ENCODE assay signal across 9 mouse cellular contexts in the genomic region with DNA sequence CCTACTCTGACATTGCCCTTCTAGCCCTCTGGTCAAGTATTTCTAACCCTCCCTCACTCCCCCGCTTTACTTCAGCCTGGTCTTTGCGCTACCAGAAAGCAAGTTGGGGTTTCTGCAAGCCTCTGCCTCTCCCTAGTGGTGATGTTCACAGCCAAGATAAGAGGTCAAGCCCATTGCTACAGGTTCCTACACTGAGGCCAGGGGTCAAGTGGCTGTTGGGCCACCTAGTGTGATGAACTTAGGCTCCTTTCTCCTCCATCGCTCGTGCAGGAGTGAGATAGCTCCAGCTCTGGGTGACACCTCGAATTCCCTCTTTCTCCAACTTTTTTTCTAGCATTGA. TPM values are rescaled to one million over a fixed set of nuclear protein-coding genes. Genes with fewer than 3 reads are reported as not detected.
A peak's percentile ranks its signal among the peaks of the same experiment; 100 is the strongest.
DNase-seq lines count a peak whose midpoint lies in the region; ATAC-seq lines count a peak whose summit lies in the region.
"Had no signal": no experiment of that assay in that cellular context is flagged by ENCODE, and none has a peak within 500 bp of the region (broad histone marks: within the 10 kb centered on the region; RNA-seq: fewer than 3 reads in every experiment).

No protein-coding gene starts in this region.

- WGBS in embryonic facial prominence, embryonic 13.5 days: 8% methylated on average over 5 of the region's 5 CpGs
- WGBS in intestine, embryonic 14.5 days: 7% methylated on average over 5 of the region's 5 CpGs
- 4% methylated on average over 5 of the region's 5 CpGs for WGBS in neural tube, embryonic 12.5 days

- H3K4me3 ChIP-seq in embryonic facial prominence, embryonic 13.5 days: peak overlapping the region; percentile 55
- peak overlapping the region; percentile 51 for H3K4me3 ChIP-seq in intestine, embryonic 14.5 days (ENCODE audit: low read depth, low read length)
- H3K4me3 ChIP-seq in neural tube, embryonic 12.5 days: peak overlapping the region; percentile 70
- H3K4me3 ChIP-seq: myocyte had no signal

- no peak overlapping the region for H3K9ac ChIP-seq in embryonic facial prominence, embryonic 13.5 days
- no peak overlapping the region for H3K9ac ChIP-seq in intestine, embryonic 14.5 days (ENCODE audit: low read length)
- no peak overlapping the region for H3K9ac ChIP-seq in neural tube, embryonic 12.5 days

- peaks cover 16% of the 10 kb centered on the region for H3K4me1 ChIP-seq in embryonic facial prominence, embryonic 13.5 days
- H3K4me1 ChIP-seq in intestine, embryonic 14.5 days (replicated peaks; ENCODE audit: control insufficient read depth, insufficient read depth, low read length): no peaks in the 10 kb centered on the region
- H3K4me1 ChIP-seq in neural tube, embryonic 12.5 days: peaks cover 13% of the 10 kb centered on the region; the same call in 1 of the 2 replicates

- no peaks in the 10 kb centered on the region for H3K36me3 ChIP-seq in embryonic facial prominence, embryonic 13.5 days
- H3K36me3 ChIP-seq in intestine, embryonic 14.5 days (ENCODE audit: control insufficient read depth, insufficient read depth, low read length): no peaks in the 10 kb centered on the region
- no peaks in the 10 kb centered on the region for H3K36me3 ChIP-seq in neural tube, embryonic 12.5 days

- H3K27me3 ChIP-seq in embryonic facial prominence, embryonic 13.5 days: peaks cover 91% of the 10 kb centered on the region
- peaks cover 72% of the 10 kb centered on the region for H3K27me3 ChIP-seq in intestine, embryonic 14.5 days (replicated peaks; ENCODE audit: control insufficient read depth, insufficient read depth, low read length)
- peaks cover 48% of the 10 kb centered on the region for H3K27me3 ChIP-seq in neural tube, embryonic 12.5 days (replicated peaks)

- H3K4me2 ChIP-seq in embryonic facial prominence, embryonic 13.5 days: peak overlapping the region; percentile 98
- peak overlapping the region; percentile 91 for H3K4me2 ChIP-seq in intestine, embryonic 14.5 days (ENCODE audit: low read length)
- H3K4me2 ChIP-seq in neural tube, embryonic 12.5 days (replicated peaks): peak overlapping the region; percentile 95

- no peak overlapping the region for H3K27ac ChIP-seq in embryonic facial prominence, embryonic 13.5 days
- H3K27ac ChIP-seq in intestine, embryonic 14.5 days (ENCODE audit: low read depth): no peak overlapping the region
- no peak overlapping the region for H3K27ac ChIP-seq in neural tube, embryonic 12.5 days

- H3K9me3 ChIP-seq in embryonic facial prominence, embryonic 13.5 days: no peaks in the 10 kb centered on the region
- H3K9me3 ChIP-seq in intestine, embryonic 14.5 days (ENCODE audit: control insufficient read depth, low read length): no peaks in the 10 kb centered on the region
- no peaks in the 10 kb centered on the region for H3K9me3 ChIP-seq in neural tube, embryonic 12.5 days

- peak; percentile 28 for DNase-seq in layer of hippocampus, adult 11-12 months (ENCODE audit: low spot score)
- DNase-seq in layer of hippocampus, adult 18-20 months (ENCODE audit: low spot score in 2 of 2): no peak
- no peak for DNase-seq in intestine, embryonic 14.5 days (ENCODE audit: low spot score)
- no peak for DNase-seq in thymus, postnatal 10 days (ENCODE audit: low spot score in 2 of 2)
- no peak for DNase-seq in B cell, adult 2 months

- no peak for ATAC-seq in embryonic facial prominence, embryonic 13.5 days (ENCODE audit: insufficient number of reproducible peaks, insufficient read depth, low FRiP score, low TSS enrichment, low read depth)
- ATAC-seq in intestine, embryonic 14.5 days (replicated peaks; ENCODE audit: low FRiP score, low TSS enrichment, low read depth): no peak
- ATAC-seq in neural tube, embryonic 12.5 days (ENCODE audit: low FRiP score, low read depth): 0 out of 2 replicates have a peak, but pooled peaks have one; percentile 22
- ATAC-seq in monocyte, adult 5-6 weeks (replicated peaks; ENCODE audit: insufficient number of reproducible peaks, low FRiP score, low TSS enrichment, poor library complexity, severe bottlenecking): no peak

RNA-seq across cellular contexts. Expression of a gene that starts 1.2 kb away (rescaled TPM):
- total RNA-seq in layer of hippocampus, adult 18-20 months (2021): 100 to 1,000 TPM; 152 to 163 TPM
- polyA plus RNA-seq in embryonic facial prominence, embryonic 13.5 days (2015; fragmentation: Nextera tagmentation; extraction: Ambion mirVana): 0.03 and 0.06 TPM in 2 replicates
- 0.11 and 0.15 TPM in 2 replicates for polyA plus RNA-seq in intestine, embryonic 14.5 days (2014; fragmentation: Nextera tagmentation; extraction: Ambion mirVana)
- polyA plus RNA-seq in neural tube, embryonic 12.5 days (2016; fragmentation: Nextera tagmentation; extraction: Ambion mirVana): 1.4 and 3.3 TPM in 2 replicates
- not detected in 3 replicates for total RNA-seq in monocyte, adult 5-6 weeks (2017)
- polyA plus RNA-seq: myocyte had no signal
